Mouse (Mus musculus) E14TG2a.4 (cell line): ENCODE results near the gene Tmprss13.

Source experiments
- CTCF ChIP-seq: conservative IDR thresholded peaks from 2 replicates; pipeline ENCODE4 v1.5.1; 2014; ENCODE audit warnings: low read length
- NANOG ChIP-seq: IDR thresholded peaks from 2 replicates; pipeline ENCODE4 v1.6.1; 2014; ENCODE audit warnings: borderline replicate concordance, low read length, mixed read lengths
- POU5F1 ChIP-seq: IDR thresholded peaks from 2 replicates; pipeline ENCODE4 v1.6.1; 2014; ENCODE audit warnings: low read length, borderline replicate concordance

GRCm38 (mm10) chr9:45321946-45322430 is 3.1 kb downstream of the Tmprss13 start:
- TF ChIP-seq CTCF = no peak
- no peak for TF ChIP-seq POU5F1
- TF ChIP-seq NANOG = no peak
